Mouse (Mus musculus) lung, postnatal 25 days (tissue): Measurements from ENCODE around the gene Cs.

Source experiments
- DNase-seq: peaks from one replicate; pipeline ENCODE4 v3.0.0; 2022; ENCODE audit warnings: low spot score

Gene Cs

DNA sequence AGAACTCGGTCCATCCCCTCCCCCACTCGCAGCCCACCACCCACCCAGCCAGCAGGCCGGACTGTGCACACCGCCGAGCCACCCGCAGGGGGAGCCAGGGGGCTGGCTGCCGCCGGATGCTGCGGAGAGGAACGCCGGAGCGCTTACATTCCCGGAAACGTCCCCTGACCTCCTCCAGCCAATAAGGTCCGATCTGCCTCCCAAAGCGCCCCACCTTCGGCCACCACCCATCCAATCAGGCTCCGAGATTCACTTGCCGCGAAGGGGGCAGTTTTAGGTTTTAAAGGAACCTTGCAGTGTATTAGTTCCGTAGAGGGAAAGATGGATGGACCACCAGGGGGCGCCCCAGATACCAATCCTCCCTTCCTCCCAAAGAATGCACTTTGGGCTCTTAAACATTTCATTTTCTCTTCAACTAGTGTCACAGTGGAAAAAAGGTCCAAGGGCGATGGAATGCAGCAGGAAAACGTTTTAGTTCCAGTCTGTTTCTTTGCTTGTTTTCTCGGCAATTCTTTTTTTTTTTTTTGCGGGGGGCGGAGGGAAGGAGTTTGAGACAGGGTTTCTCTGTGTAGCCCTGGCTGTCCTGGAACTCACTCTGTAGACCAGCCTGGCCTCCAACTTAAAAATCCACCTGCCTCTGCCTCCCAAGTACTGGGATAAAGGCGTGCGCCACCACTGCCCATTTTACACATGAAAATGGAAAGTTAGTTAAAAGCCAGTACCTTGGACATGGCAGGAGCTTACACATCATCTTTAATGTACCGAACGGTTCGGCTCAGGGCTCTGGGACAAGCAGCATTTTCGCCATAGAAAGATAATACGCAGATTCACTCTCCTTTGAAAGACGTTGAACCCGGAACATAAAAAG is 72.4 kb downstream of the Cs start:
- peak; percentile 99 for DNase-seq

DNA sequence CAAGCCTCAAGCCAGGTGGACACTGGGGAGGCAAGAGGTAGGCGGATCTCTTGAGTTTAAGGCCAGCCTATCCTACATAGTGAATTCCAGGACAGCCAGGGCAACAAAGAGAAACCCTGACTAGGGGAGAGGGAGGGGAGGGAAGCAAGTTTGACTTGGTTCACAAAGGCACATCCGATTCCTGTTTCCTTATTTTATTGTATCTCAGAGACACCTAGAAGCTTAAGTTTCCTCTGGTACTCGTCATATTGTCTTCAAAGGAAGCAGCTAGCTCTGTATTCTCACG is 73.0 kb downstream of the Cs start:
- no peak for DNase-seq

DNA sequence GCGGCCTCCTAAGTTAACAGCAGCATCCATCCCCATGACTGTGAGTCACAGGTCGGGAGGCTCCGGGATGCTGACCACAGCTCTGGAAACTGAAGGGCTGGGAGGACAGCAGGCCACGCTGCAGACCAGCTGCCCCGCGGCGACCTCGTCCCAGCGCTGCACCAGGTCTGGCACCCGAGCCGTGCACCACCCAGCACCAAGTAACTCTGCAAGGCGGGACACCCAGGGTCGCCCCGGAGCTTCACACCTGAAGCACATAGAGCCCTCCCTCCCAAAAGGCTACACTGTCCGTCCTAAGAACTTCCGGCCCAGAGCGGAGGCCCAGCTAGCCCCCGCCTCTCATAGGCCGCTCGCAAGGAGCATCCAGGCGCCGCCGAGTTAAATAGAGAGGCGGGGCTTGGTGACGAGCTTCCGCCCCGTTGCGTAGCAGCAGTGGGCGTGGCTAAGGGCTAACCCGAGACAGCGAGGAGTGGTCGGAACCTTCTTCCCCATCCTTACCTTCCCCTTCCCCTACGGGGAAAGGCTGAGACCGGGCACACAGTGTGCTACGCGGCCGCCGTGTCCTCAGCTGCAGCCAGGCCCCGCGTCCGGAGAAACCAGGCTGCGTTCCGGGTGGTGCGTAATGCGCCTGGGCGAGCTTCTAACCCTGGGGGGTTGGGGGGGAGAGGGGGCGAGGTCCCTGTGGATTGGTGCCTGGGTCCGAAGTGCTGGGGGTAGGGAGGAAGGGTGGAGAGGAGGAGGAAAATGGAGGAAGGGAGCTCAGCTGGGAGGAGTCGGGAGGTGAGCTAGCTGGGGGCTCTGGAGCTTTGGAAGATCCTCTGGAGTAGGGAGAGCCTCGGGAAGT is 73.9 kb downstream of the Cs start, which contains the start of the genes Nabp2 and Rnf41:
Gene Nabp2 (minus strand): TSS at position 282 of the 844 bp plus-strand sequence.
Gene Rnf41 (plus strand): TSS at position 447 of the 844 bp plus-strand sequence.
- DNase-seq = peak; percentile 97

DNA sequence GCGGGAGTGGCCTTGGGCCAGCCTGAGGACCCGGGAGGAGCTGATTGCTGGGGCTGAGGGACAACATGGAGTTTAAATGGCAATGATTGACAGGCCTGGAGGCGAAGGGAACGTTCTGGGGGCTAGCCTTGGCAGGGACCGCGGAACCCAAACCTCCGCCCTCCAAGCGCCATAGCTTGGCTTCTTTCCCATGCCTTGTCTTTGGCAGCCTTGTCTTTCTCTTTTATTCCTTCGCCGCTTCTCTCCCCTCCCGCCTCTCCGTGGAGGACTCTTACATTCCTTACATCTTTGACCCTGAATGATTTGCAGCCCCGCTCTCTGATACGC is 74.5 kb downstream of the Cs start:
- DNase-seq = peak; percentile 25
